Mouse (Mus musculus) kidney, adult 8-10 months (tissue): ENCODE results near the gene Rap1gap2.

Source experiments
- DNase-seq, 2 experiments: peaks; one replicate each; pipeline ENCODE4 v3.0.0; 2022

Gene Rap1gap2

GRCm38 (mm10) chr11:74395583-74395982 is 215.1 kb downstream of the Rap1gap2 start:
- no peak for DNase-seq

DNA sequence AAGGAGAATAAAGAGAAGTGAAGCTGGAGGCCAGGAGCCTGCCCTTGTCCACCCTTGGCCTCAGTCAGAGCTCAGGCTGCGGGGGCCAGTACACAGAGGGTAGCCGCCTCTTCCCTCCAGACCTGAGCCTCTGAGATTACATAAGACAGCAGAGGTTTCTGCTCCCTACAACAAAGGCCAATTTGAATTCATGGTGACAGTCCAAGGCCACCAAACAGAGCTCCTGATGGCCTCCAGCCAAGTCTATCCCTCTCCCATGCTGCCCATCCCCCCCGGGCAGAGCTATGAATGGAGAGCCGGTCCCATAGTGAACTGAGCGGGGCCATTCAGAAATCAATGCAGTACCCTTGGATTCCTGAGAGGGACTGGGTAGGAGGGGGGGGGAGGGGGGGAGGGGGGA is 217.2 kb downstream of the Rap1gap2 start:
- DNase-seq: no peak

DNA sequence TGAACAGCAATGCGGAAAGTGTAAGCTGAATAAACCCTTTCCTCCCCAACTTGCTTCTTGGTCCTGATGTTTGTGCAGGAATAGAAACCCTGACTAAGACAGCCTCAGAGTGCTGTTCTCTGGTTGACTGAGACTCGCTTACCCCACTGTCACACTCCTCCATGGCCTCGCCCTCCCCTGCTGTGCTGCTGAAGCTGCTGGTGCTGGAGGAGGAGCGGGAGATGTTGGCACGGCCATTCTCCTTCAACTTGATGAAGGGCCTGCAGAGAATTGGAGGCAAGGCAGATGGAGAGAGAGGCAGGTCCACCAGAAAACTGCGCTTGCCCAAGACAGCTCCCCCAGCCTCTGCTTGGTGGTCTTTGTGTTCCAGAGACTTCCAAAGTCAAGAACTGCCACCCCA is 217.8 kb downstream of the Rap1gap2 start:
- no peak for DNase-seq

GRCm38 (mm10) chr11:74391899-74392298 is 218.8 kb downstream of the Rap1gap2 start:
- no peak for DNase-seq

- no peak for DNase-seq
These were observed 223.5 kb downstream of the Rap1gap2 start for GRCm38 (mm10) chr11:74387203-74387602.

GRCm38 (mm10) chr11:74385674-74386073 is 225.0 kb downstream of the Rap1gap2 start:
- peak; percentile 27 to 28 for DNase-seq

- DNase-seq: no peak
These were observed 231.4 kb downstream of the Rap1gap2 start for GRCm38 (mm10) chr11:74379166-74379873.

GRCm38 (mm10) chr11:74376847-74377246 is 233.9 kb downstream of the Rap1gap2 start:
- DNase-seq: peak; percentile 19 to 41

- DNase-seq: peak; percentile 32 to 76
These were observed 239.2 kb downstream of the Rap1gap2 start for GRCm38 (mm10) chr11:74371393-74372100.

- DNase-seq: no peak
These were observed 248.9 kb downstream of the Rap1gap2 start, which contains the start of gene Olfr412 for GRCm38 (mm10) chr11:74361769-74362168. Olfr412 (plus strand) TSS chr11:74362069.

GRCm38 (mm10) chr11:74352550-74352949 is 258.2 kb downstream of the Rap1gap2 start, which contains the start of gene Olfr411:
Olfr411 (minus strand) TSS chr11:74352650.
- no peak for DNase-seq

- DNase-seq: no peak
These were observed 272.8 kb downstream of the Rap1gap2 start, which contains the start of gene Olfr410 for GRCm38 (mm10) chr11:74337931-74338330. Olfr410 (minus strand) TSS chr11:74338031.
